Mouse (Mus musculus) cerebellum, adult 2 months (tissue): Measurements from ENCODE around the gene Rnf220.

Experiments used
- CTCF ChIP-seq: fragments of 200-500 bp; IDR thresholded peaks from 2 replicates; pipeline ENCODE4 v1.5.1; 2011; ENCODE audit warnings: low read depth, mild to moderate bottlenecking, control low read depth, low read length, moderate library complexity, borderline replicate concordance; ENCODE audit not compliant: insufficient read depth
- POLR2A ChIP-seq: fragments of 200-500 bp; IDR thresholded peaks from 2 replicates; pipeline ENCODE4 v1.6.1; 2011; ENCODE audit warnings: low read length, control low read depth, borderline replicate concordance; ENCODE audit not compliant: insufficient read depth

- TF ChIP-seq POLR2A (no peak), CTCF (no peak)
Observed at GRCm38 (mm10) chr4:117307270-117307669, 189.6 kb downstream of the Rnf220 start.
